Mouse (Mus musculus) forebrain, embryonic 13.5 days (tissue): ENCODE measurements at regions not wholly inside any gene's neighbourhood (a gene's known extent, or its start where the extent isn't known, plus 50 kb on each side); places are given as distances from the start of the nearest gene placed in this dataset.

ENCODE experiments used
- ATAC-seq: fragments of 200-750 bp; cut with Nextera tagmentation; 2 replicates; pipeline ENCODE4 v1.8.0; 2017
- H3K27ac ChIP-seq: fragments of 300-500 bp; sonication (generic); 2 replicates; pipeline ENCODE4 v1.5.1; 2015; ENCODE audit warnings: inconsistent platforms, mild to moderate bottlenecking, moderate library complexity
- H3K27me3 ChIP-seq: fragments of 300-500 bp; sonication (generic); 2 replicates; pipeline ENCODE4 v1.6.1; 2015; ENCODE audit warnings: mild to moderate bottlenecking, inconsistent platforms
- H3K36me3 ChIP-seq: fragments of 300-500 bp; sonication (generic); 2 replicates; pipeline ENCODE4 v1.6.1; 2015; ENCODE audit warnings: mild to moderate bottlenecking, inconsistent platforms; ENCODE audit not compliant: poor library complexity, severe bottlenecking
- H3K4me1 ChIP-seq: fragments of 300-500 bp; sonication (generic); 2 replicates; pipeline ENCODE4 v1.6.1; 2015; ENCODE audit warnings: inconsistent platforms
- H3K4me2 ChIP-seq: fragments of 300-500 bp; sonication (generic); 2 replicates; pipeline ENCODE4 v1.6.1; 2015; ENCODE audit warnings: inconsistent platforms, mild to moderate bottlenecking, moderate library complexity
- H3K4me3 ChIP-seq: fragments of 300-500 bp; sonication (generic); 2 replicates; pipeline ENCODE4 v1.5.1; 2015; ENCODE audit warnings: mild to moderate bottlenecking, inconsistent platforms
- H3K9ac ChIP-seq: fragments of 300-500 bp; sonication (generic); 2 replicates; pipeline ENCODE4 v1.6.1; 2015; ENCODE audit warnings: mild to moderate bottlenecking, inconsistent platforms
- H3K9me3 ChIP-seq: fragments of 300-500 bp; sonication (generic); replicated peaks from 2 replicates; pipeline ENCODE4 v1.6.1; 2016; ENCODE audit warnings: inconsistent platforms
- WGBS: fragments of 180-500 bp; shearing (Covaris S2); methylation state at CpG from one replicate; pipeline ENCODE4 v1.1.7; 2015; 5-methylcytosine and 5-hydroxymethylcytosine counted together

GRCm38 (mm10) chr17:15180223-15180860, 139.0 kb upstream of the Gm3448 start:
- Histone ChIP-seq H3K4me3 (no peak overlapping the region), H3K27me3 (no peaks in the 10 kb centered on the region), H3K9me3 (no peaks in the 10 kb centered on the region), H3K36me3 (no peaks in the 10 kb centered on the region), H3K27ac (no peak overlapping the region; the same call in 1 of the 2 replicates), H3K4me1 (peaks cover 33% of the 10 kb centered on the region), H3K9ac (no peak overlapping the region), H3K4me2 (no peak overlapping the region)
- 18% methylated on average over 10 of the region's 10 CpGs for WGBS
- ATAC-seq = no peak

GRCm38 (mm10) chr17:15179411-15179951, 138.1 kb upstream of the Gm3448 start:
- H3K9me3 ChIP-seq = no peaks in the 10 kb centered on the region
- peaks cover 24% of the 10 kb centered on the region for H3K4me1 ChIP-seq
- no peak overlapping the region for H3K4me2 ChIP-seq
- no peak overlapping the region for H3K27ac ChIP-seq
- no peaks in the 10 kb centered on the region for H3K27me3 ChIP-seq
- no peak for ATAC-seq
- 45% methylated on average over 4 of the region's 4 CpGs for WGBS
- H3K4me3 ChIP-seq = no peak overlapping the region
- H3K36me3 ChIP-seq = no peaks in the 10 kb centered on the region
- H3K9ac ChIP-seq = no peak overlapping the region

GRCm38 (mm10) chr17:15177390-15177789, 136.1 kb upstream of the Gm3448 start:
- H3K27ac ChIP-seq = no peak overlapping the region
- 90% methylated on average over 3 of the region's 3 CpGs for WGBS
- ATAC-seq = no peak
- peaks cover 21% of the 10 kb centered on the region for H3K4me1 ChIP-seq
- no peak overlapping the region for H3K9ac ChIP-seq
- no peak overlapping the region for H3K4me2 ChIP-seq
- no peaks in the 10 kb centered on the region for H3K27me3 ChIP-seq
- H3K36me3 ChIP-seq = no peaks in the 10 kb centered on the region
- H3K4me3 ChIP-seq = no peak overlapping the region
- no peaks in the 10 kb centered on the region for H3K9me3 ChIP-seq

- no peak for ATAC-seq
- Histone ChIP-seq H3K9ac (no peak overlapping the region), H3K9me3 (no peaks in the 10 kb centered on the region), H3K36me3 (no peaks in the 10 kb centered on the region), H3K27ac (no peak overlapping the region), H3K4me1 (peaks cover 1% of the 10 kb centered on the region; the same call in 1 of the 2 replicates), H3K4me3 (no peak overlapping the region), H3K27me3 (no peaks in the 10 kb centered on the region), H3K4me2 (no peak overlapping the region)
- WGBS = 70% methylated on average over 9 of the region's 9 CpGs
Observed at GRCm38 (mm10) chr17:15174354-15174953, 133.1 kb upstream of the Gm3448 start.

GRCm38 (mm10) chr17:15167927-15168326, 126.6 kb upstream of the Gm3448 start:
- ATAC-seq = no peak
- Histone ChIP-seq H3K9me3 (no peaks in the 10 kb centered on the region), H3K27ac (no peak overlapping the region), H3K9ac (no peak overlapping the region), H3K4me1 (no peaks in the 10 kb centered on the region), H3K36me3 (no peaks in the 10 kb centered on the region), H3K4me3 (no peak overlapping the region), H3K4me2 (no peak overlapping the region), H3K27me3 (no peaks in the 10 kb centered on the region)
- 93% methylated on average over 3 of the region's 3 CpGs for WGBS

DNA sequence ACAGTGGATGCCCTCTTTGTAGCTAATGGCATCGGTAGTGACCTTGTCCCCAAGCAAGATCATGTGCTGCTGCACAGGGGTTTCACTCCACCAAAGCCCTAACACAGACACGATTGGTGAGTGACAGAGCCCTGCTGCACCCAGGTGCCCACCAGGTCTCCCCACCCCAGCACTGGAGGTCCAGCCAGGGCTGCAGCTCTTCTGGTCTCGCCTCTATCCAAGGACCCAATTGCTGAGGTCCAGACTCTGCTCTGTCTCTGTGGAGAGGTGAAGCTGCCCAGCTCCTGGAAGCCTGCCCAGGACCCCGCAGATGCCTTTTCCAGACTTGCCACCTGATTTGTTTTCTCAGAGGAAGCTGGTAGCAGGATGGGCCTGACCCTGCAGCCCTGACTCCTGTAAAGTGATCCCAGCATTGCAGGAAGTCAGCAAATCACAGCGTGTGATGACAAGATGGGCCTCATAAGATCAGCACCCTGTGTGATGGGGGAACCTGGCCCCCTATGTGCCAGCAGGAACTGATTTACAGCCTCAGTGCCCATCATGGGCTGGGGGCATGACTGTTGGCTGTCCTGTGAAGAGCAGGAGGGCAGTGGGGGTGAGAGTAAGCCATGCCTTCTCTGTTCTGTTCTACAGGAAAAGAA, 116.5 kb upstream of the Gm3448 start:
- Histone ChIP-seq H3K4me3 (no peak overlapping the region), H3K9ac (no peak overlapping the region), H3K27ac (no peak overlapping the region), H3K4me2 (no peak overlapping the region), H3K9me3 (no peaks in the 10 kb centered on the region), H3K27me3 (no peaks in the 10 kb centered on the region), H3K4me1 (no peaks in the 10 kb centered on the region), H3K36me3 (no peaks in the 10 kb centered on the region)
- ATAC-seq = no peak
- 89% methylated on average over 5 of the region's 5 CpGs for WGBS

GRCm38 (mm10) chr17:15152996-15153735, 111.8 kb upstream of the Gm3448 start:
- Histone ChIP-seq H3K4me2 (no peak overlapping the region), H3K4me3 (no peak overlapping the region), H3K9ac (no peak overlapping the region), H3K9me3 (no peaks in the 10 kb centered on the region), H3K27me3 (no peaks in the 10 kb centered on the region), H3K4me1 (no peaks in the 10 kb centered on the region), H3K36me3 (no peaks in the 10 kb centered on the region), H3K27ac (no peak overlapping the region)
- 84% methylated on average over 7 of the region's 7 CpGs for WGBS
- ATAC-seq = no peak

GRCm38 (mm10) chr17:15152477-15152876, 111.1 kb upstream of the Gm3448 start:
- H3K4me3 ChIP-seq = no peak overlapping the region
- 88% methylated on average over 7 of the region's 7 CpGs for WGBS
- H3K9ac ChIP-seq = no peak overlapping the region
- no peak for ATAC-seq
- H3K4me2 ChIP-seq = no peak overlapping the region
- no peaks in the 10 kb centered on the region for H3K27me3 ChIP-seq
- no peak overlapping the region for H3K27ac ChIP-seq
- H3K36me3 ChIP-seq = no peaks in the 10 kb centered on the region
- no peaks in the 10 kb centered on the region for H3K4me1 ChIP-seq
- no peaks in the 10 kb centered on the region for H3K9me3 ChIP-seq

DNA sequence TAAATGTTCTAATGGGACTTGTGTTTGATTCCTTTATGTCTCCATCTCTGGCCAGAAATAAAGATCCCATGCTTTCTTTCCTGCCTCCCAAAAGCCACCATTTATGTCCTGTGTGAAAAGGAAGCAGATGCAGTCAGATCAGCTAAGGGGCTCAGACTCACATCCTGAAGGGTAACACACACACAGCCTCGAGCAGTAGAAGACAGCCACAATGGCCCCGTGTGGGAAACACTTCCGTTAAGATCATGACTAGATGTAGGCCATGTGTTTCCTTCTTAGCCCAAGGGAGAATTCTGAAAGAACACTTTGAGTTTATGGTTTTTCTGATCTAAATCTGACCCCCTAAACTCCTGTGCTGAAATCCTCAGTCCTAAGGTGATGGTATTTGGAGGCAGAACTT, 110.4 kb upstream of the Gm3448 start:
- no peaks in the 10 kb centered on the region for H3K36me3 ChIP-seq
- WGBS = 74% methylated on average over 3 of the region's 3 CpGs
- H3K27ac ChIP-seq = no peak overlapping the region
- ATAC-seq = no peak
- H3K9me3 ChIP-seq = no peaks in the 10 kb centered on the region
- H3K27me3 ChIP-seq = no peaks in the 10 kb centered on the region
- no peak overlapping the region for H3K9ac ChIP-seq
- no peak overlapping the region for H3K4me3 ChIP-seq
- no peak overlapping the region for H3K4me2 ChIP-seq
- no peaks in the 10 kb centered on the region for H3K4me1 ChIP-seq

- H3K36me3 ChIP-seq = no peaks in the 10 kb centered on the region
- ATAC-seq = no peak
- H3K27me3 ChIP-seq = no peaks in the 10 kb centered on the region
- H3K4me3 ChIP-seq = no peak overlapping the region
- H3K4me2 ChIP-seq = no peak overlapping the region
- no peaks in the 10 kb centered on the region for H3K4me1 ChIP-seq
- WGBS = 87% methylated on average over 7 of the region's 7 CpGs
- H3K27ac ChIP-seq = no peak overlapping the region
- no peak overlapping the region for H3K9ac ChIP-seq
- H3K9me3 ChIP-seq = no peaks in the 10 kb centered on the region
Observed at GRCm38 (mm10) chr17:15146607-15147006, 105.3 kb upstream of the Gm3448 start.

DNA sequence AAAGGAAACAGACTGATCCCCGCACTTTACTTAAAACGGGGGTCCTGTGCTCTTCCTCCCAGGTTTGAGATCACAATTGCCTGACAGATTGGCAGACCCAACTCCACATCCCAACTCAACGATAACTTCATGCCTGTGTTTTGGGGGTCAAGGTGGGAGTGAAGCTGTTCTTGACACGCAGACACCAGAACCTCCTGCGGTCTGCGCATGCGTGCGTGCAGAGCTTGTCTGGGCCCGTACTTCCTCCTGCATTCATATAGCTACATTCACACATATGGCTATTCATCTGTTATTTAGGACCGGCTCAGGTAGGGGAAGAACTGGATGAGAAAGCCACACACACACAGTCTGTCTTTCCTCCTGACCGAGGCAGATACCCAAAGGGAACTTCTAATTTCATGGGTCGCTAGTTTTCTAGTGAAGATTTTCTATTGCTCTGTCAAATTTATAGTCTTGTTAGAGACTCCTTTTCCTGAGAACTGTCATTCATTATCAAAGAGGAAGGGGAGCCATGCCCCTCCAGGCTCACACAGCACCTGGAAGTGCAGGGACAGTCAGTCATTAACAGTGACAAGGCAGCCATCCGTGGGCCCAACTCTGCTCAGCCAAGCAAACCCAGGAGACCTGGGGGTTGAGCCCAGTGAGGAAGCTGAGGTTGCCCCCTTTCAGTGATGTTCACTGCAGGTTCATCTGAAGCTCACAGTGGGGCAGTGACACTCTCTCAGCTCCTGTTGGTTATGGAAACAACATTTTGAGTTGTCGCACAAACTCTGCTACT, 104.0 kb upstream of the Gm3448 start:
- no peak for ATAC-seq
- Histone ChIP-seq H3K4me3 (no peak overlapping the region), H3K4me1 (no peaks in the 10 kb centered on the region), H3K4me2 (no peak overlapping the region), H3K9me3 (no peaks in the 10 kb centered on the region), H3K27me3 (no peaks in the 10 kb centered on the region), H3K9ac (no peak overlapping the region), H3K27ac (no peak overlapping the region), H3K36me3 (no peaks in the 10 kb centered on the region)
- WGBS = 80% methylated on average over 14 of the region's 14 CpGs
